Mouse (Mus musculus) forebrain, embryonic 11.5 days (tissue): Measurements from ENCODE around the gene Wfdc13. TPM values are rescaled to one million over a fixed set of nuclear protein-coding genes. Genes with fewer than 3 reads are reported as not detected.
"Not testable (repeated sequence)": the region's sequence is repeated elsewhere in the genome, so short reads cannot be mapped to it uniquely, and the experiment has no call there.

ENCODE experiments used
- ATAC-seq: fragments of 200-750 bp; cut with Nextera tagmentation; replicated peaks from 2 replicates; pipeline ENCODE4 v1.8.0; 2017; ENCODE audit warnings: moderate TSS enrichment; ENCODE audit not compliant: low FRiP score
- DNase-seq: peaks from one replicate; pipeline ENCODE4 v3.0.0-alpha.2; 2017; ENCODE audit warnings: low spot score
- H3K27ac ChIP-seq: fragments of 300-500 bp; sonication (generic); 2 replicates; pipeline ENCODE4 v1.5.1; 2014; ENCODE audit warnings: low read depth, low read length
- H3K27me3 ChIP-seq: fragments of 300-500 bp; sonication (generic); 2 replicates; pipeline ENCODE4 v1.6.1; 2014; ENCODE audit warnings: mild to moderate bottlenecking, low read length, mixed read lengths; ENCODE audit not compliant: control insufficient read depth, insufficient read depth
- H3K36me3 ChIP-seq: fragments of 300-500 bp; sonication (generic); 2 replicates; pipeline ENCODE4 v1.6.1; 2014; ENCODE audit warnings: mild to moderate bottlenecking, low read length, moderate library complexity, mixed read lengths; ENCODE audit not compliant: control insufficient read depth, insufficient read depth
- H3K4me1 ChIP-seq: fragments of 300-500 bp; sonication (generic); replicated peaks from 2 replicates; pipeline ENCODE4 v1.6.1; 2014; ENCODE audit warnings: low read length, mixed read lengths; ENCODE audit not compliant: control insufficient read depth, insufficient read depth
- H3K4me2 ChIP-seq: fragments of 300-500 bp; sonication (generic); 2 replicates; pipeline ENCODE4 v1.6.1; 2014; ENCODE audit warnings: low read depth, mild to moderate bottlenecking, low read length, moderate library complexity, mixed read lengths; ENCODE audit not compliant: severe bottlenecking
- H3K4me3 ChIP-seq: fragments of 300-500 bp; sonication (generic); 2 replicates; pipeline ENCODE4 v1.5.1; 2014; ENCODE audit warnings: low read depth, low read length
- H3K9ac ChIP-seq: fragments of 300-500 bp; sonication (generic); 2 replicates; pipeline ENCODE4 v1.6.1; 2014; ENCODE audit warnings: low read length
- H3K9me3 ChIP-seq: fragments of 300-500 bp; sonication (generic); 2 replicates; pipeline ENCODE4 v1.6.1; 2016; ENCODE audit warnings: low read length, mixed read lengths; ENCODE audit not compliant: control insufficient read depth
- WGBS: fragments of 180-500 bp; shearing (Covaris S2); extraction: QIAGEN DNeasy Blood & Tissue Kit; methylation state at CpG from one replicate; pipeline ENCODE4 v1.1.7; 2014; 5-methylcytosine and 5-hydroxymethylcytosine counted together
- polyA plus RNA-seq: library from polyadenylated mRNA; unstranded; fragments of >200 nt; fragmentation: Nextera tagmentation; extraction: Ambion mirVana; gene quantifications from 2 replicates; pipeline ENCODE4 v1.2.1, GENCODE M21; 2014

Wfdc13 gene
- polyA plus RNA-seq, 1 experiment from 2014 or later, result not detected

- H3K4me1 ChIP-seq, result no peaks in the 10 kb centered on the region
- no peak overlapping the region for H3K9ac ChIP-seq
- H3K36me3 ChIP-seq, result no peaks in the 10 kb centered on the region
- no peak overlapping the region for H3K4me3 ChIP-seq
- H3K27me3 ChIP-seq, result no peaks in the 10 kb centered on the region
- ATAC-seq, result no peak
- WGBS, result 90% methylated on average over 5 of the region's 5 CpGs
- no peak overlapping the region for H3K27ac ChIP-seq
- no peaks in the 10 kb centered on the region for H3K9me3 ChIP-seq
- no peak overlapping the region for H3K4me2 ChIP-seq
- no peak for DNase-seq
Measured at GRCm38 (mm10) chr2:164701761-164702160, 16.9 kb downstream of the Wfdc13 start.

GRCm38 (mm10) chr2:164704235-164704634, 19.3 kb downstream of the Wfdc13 start:
- Histone ChIP-seq H3K36me3 (no peaks in the 10 kb centered on the region), H3K4me1 (no peaks in the 10 kb centered on the region), H3K9me3 (no peaks in the 10 kb centered on the region), H3K27me3 (no peaks in the 10 kb centered on the region), H3K4me3 (no peak overlapping the region), H3K4me2 (no peak overlapping the region), H3K9ac (no peak overlapping the region), H3K27ac (no peak overlapping the region)
- ATAC-seq, result no peak
- WGBS, result 79% methylated on average over 5 of the region's 5 CpGs
- no peak for DNase-seq

GRCm38 (mm10) chr2:164705328-164705727, 20.4 kb downstream of the Wfdc13 start:
- no peaks in the 10 kb centered on the region for H3K9me3 ChIP-seq
- no peaks in the 10 kb centered on the region for H3K4me1 ChIP-seq
- H3K27me3 ChIP-seq, result no peaks in the 10 kb centered on the region
- no peak overlapping the region for H3K4me3 ChIP-seq
- DNase-seq, result no peak
- no peak overlapping the region for H3K9ac ChIP-seq
- H3K36me3 ChIP-seq, result no peaks in the 10 kb centered on the region
- H3K4me2 ChIP-seq, result no peak overlapping the region
- ATAC-seq, result no peak
- WGBS, result 97% methylated on average over 6 of the region's 6 CpGs
- H3K27ac ChIP-seq, result no peak overlapping the region

GRCm38 (mm10) chr2:164705991-164706390, 21.1 kb downstream of the Wfdc13 start:
- Histone ChIP-seq H3K27ac (no peak overlapping the region), H3K9ac (no peak overlapping the region), H3K4me3 (no peak overlapping the region), H3K4me1 (no peaks in the 10 kb centered on the region), H3K36me3 (no peaks in the 10 kb centered on the region), H3K27me3 (no peaks in the 10 kb centered on the region), H3K9me3 (no peaks in the 10 kb centered on the region), H3K4me2 (no peak overlapping the region)
- WGBS, result 90% methylated on average over 14 of the region's 14 CpGs
- DNase-seq (no peak), ATAC-seq (no peak)

- no peaks in the 10 kb centered on the region for H3K36me3 ChIP-seq
- no peak within 1 kb of the TSS for H3K4me2 ChIP-seq
- H3K4me3 ChIP-seq, result no peak within 1 kb of the TSS
- H3K27ac ChIP-seq, result no peak within 1 kb of the TSS
- no peak within 1 kb of the TSS for H3K9ac ChIP-seq
- no peaks in the 10 kb centered on the region for H3K4me1 ChIP-seq
- no peaks in the 10 kb centered on the region for H3K9me3 ChIP-seq
- no peak for ATAC-seq
- 78% methylated on average over 6 of the region's 6 CpGs for WGBS
- no peaks in the 10 kb centered on the region for H3K27me3 ChIP-seq
- no peak for DNase-seq
Measured at GRCm38 (mm10) chr2:164715005-164715404, 30.1 kb downstream of the Wfdc13 start, which contains the start of gene Spint5. Gene Spint5 (plus strand): TSS chr2:164715305.

GRCm38 (mm10) chr2:164716194-164716786, 31.4 kb downstream of the Wfdc13 start:
- not testable (repeated sequence) for H3K4me3 ChIP-seq, H3K4me1 ChIP-seq, H3K4me2 ChIP-seq, H3K36me3 ChIP-seq, H3K27ac ChIP-seq, H3K27me3 ChIP-seq, H3K9ac ChIP-seq, DNase-seq, H3K9me3 ChIP-seq, ATAC-seq
- WGBS, result 88% methylated on average over 20 of the region's 23 CpGs

GRCm38 (mm10) chr2:164723276-164723675, 38.4 kb downstream of the Wfdc13 start:
- no peak for ATAC-seq
- Histone ChIP-seq H3K27ac (no peak overlapping the region), H3K4me3 (no peak overlapping the region), H3K4me1 (no peaks in the 10 kb centered on the region), H3K36me3 (no peaks in the 10 kb centered on the region), H3K4me2 (no peak overlapping the region), H3K9ac (no peak overlapping the region), H3K9me3 (no peaks in the 10 kb centered on the region), H3K27me3 (no peaks in the 10 kb centered on the region)
- no peak for DNase-seq
- WGBS, result 56% methylated on average over 4 of the region's 4 CpGs

- no peaks in the 10 kb centered on the region for H3K9me3 ChIP-seq
- H3K9ac ChIP-seq, result no peak overlapping the region
- no peak for ATAC-seq
- H3K36me3 ChIP-seq, result no peaks in the 10 kb centered on the region
- no peak overlapping the region for H3K27ac ChIP-seq
- no peaks in the 10 kb centered on the region for H3K27me3 ChIP-seq
- no peaks in the 10 kb centered on the region for H3K4me1 ChIP-seq
- H3K4me2 ChIP-seq, result no peak overlapping the region
- DNase-seq, result peak; percentile 77
- no peak overlapping the region for H3K4me3 ChIP-seq
- 26% methylated on average over 6 of the region's 6 CpGs for WGBS
Measured at GRCm38 (mm10) chr2:164725895-164726619, 41.1 kb downstream of the Wfdc13 start.

GRCm38 (mm10) chr2:164731719-164732118, 46.8 kb downstream of the Wfdc13 start:
- H3K27ac ChIP-seq, result no peak overlapping the region
- H3K27me3 ChIP-seq, result no peaks in the 10 kb centered on the region
- no peaks in the 10 kb centered on the region for H3K9me3 ChIP-seq
- no peaks in the 10 kb centered on the region for H3K36me3 ChIP-seq
- 86% methylated on average over 5 of the region's 5 CpGs for WGBS
- H3K4me2 ChIP-seq, result no peak overlapping the region
- DNase-seq, result no peak
- no peaks in the 10 kb centered on the region for H3K4me1 ChIP-seq
- H3K4me3 ChIP-seq, result no peak overlapping the region
- ATAC-seq, result no peak
- H3K9ac ChIP-seq, result no peak overlapping the region
